Mouse (Mus musculus): ENCODE measurements around the gene B130006D01Rik. TPM values are rescaled to one million over a fixed set of nuclear protein-coding genes. Genes with fewer than 3 reads are reported as not detected.

B130006D01Rik gene
- 0.04 and 0.10 TPM in 2 replicates for polyA plus RNA-seq (2012; rRNA removed; ENCODE audit: low replicate concordance)

GRCm38 (mm10) chr11:95723287-95723686 lies at the start of gene B130006D01Rik:
Gene B130006D01Rik (plus strand): TSS chr11:95723587.

DNA sequence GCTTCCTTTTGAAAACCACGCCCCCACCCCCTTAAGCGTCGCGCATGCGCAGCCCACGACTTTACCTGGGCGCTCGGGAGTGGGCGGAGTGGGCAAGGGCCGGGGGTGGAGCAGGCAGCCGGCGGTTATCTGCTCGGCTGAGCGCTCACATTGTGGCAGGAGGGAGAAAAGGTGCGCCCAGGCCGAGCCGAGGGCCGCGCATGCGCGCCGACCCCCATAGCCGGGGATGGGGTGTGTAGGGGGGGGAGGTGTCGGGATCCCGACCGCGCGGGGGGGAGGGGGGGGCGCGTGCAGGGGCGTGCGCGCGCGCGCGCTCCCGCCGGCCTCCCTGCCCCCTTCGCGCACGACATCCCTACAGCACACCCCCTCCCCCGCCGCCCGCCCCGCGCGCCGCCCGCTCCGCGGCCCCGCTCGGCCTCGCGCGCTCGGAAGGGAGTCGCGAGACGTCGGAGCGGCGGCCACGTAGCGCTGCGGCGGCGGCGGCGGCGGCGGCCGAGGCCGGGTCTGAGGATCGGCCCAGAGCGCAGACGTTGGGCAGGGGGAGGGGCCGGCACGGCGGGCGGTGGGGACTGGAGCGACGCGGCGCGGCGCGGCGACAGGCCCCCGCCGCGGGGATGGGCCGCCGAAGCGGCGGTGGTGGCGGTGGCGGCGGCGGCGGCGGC lies 10.7 kb upstream of the B130006D01Rik start, which contains the start of gene Zfp652:
Gene Zfp652, plus strand, starts transcription at position 111 of the 662 bp plus-strand sequence.

Other genes starting within 250 kb of the B130006D01Rik start
- 3.5 and 6.6 TPM in 2 replicates for gene Nxph3, start 209.0 kb upstream of the B130006D01Rik start, polyA plus RNA-seq (2012; rRNA removed; ENCODE audit: low replicate concordance)
- gene Ngfr, start 135.9 kb upstream of the B130006D01Rik start, polyA plus RNA-seq (2012; rRNA removed; ENCODE audit: low replicate concordance), result 7.2 and 15.5 TPM in 2 replicates
- gene Phb, start 56.6 kb upstream of the B130006D01Rik start, polyA plus RNA-seq (2012; rRNA removed; ENCODE audit: low replicate concordance), result 84.2 and 160 TPM in 2 replicates
- gene Zfp652, start 10.9 kb upstream of the B130006D01Rik start, polyA plus RNA-seq (2012; rRNA removed; ENCODE audit: low replicate concordance), result 23.4 and 36.6 TPM in 2 replicates
- gene Phospho1, start 100.9 kb downstream of the B130006D01Rik start, polyA plus RNA-seq (2012; rRNA removed; ENCODE audit: low replicate concordance), result 115 and 208 TPM in 2 replicates
- 10.4 and 14.7 TPM in 2 replicates for gene Gngt2, start 113.6 kb downstream of the B130006D01Rik start, polyA plus RNA-seq (2012; rRNA removed; ENCODE audit: low replicate concordance)
- 63.1 and 156 TPM in 2 replicates for gene Abi3, start 118.9 kb downstream of the B130006D01Rik start, polyA plus RNA-seq (2012; rRNA removed; ENCODE audit: low replicate concordance)
- not detected in 2 replicates for gene B4galnt2, start 191.3 kb downstream of the B130006D01Rik start, polyA plus RNA-seq (2012; rRNA removed; ENCODE audit: low replicate concordance)

Measured in mammary gland, adult 2 months (tissue).